Mouse (Mus musculus) myocyte (in vitro differentiated cells): ENCODE measurements around the gene Sash1.

Source experiments
- CEBPB ChIP-seq: IDR thresholded peaks from 2 replicates; pipeline ENCODE4 v1.6.1; 2011; ENCODE audit warnings: mild to moderate bottlenecking, moderate library complexity; ENCODE audit not compliant: poor library complexity, insufficient read depth, severe bottlenecking
- E2F4 ChIP-seq: IDR thresholded peaks from one replicate; pipeline ENCODE4 v1.6.1; 2011; ENCODE audit warnings: mild to moderate bottlenecking, control low read depth, moderate library complexity; ENCODE audit not compliant: insufficient read depth
- MAX ChIP-seq: IDR thresholded peaks from one replicate; pipeline ENCODE4 v1.6.1; 2011; ENCODE audit warnings: low read depth, mild to moderate bottlenecking, control low read depth
- MYOD1 ChIP-seq, 3 experiments: IDR thresholded peaks; one replicate each; pipeline ENCODE4 v1.6.1; 2011; ENCODE audit warnings: control low read depth in 2 of 3, low read depth in 2 of 3, mild to moderate bottlenecking in 2 of 3, moderate library complexity in 1 of 3; ENCODE audit not compliant: insufficient read length in 2 of 3, control insufficient read depth in 1 of 3
- MYOG ChIP-seq, 3 experiments: IDR thresholded peaks; one replicate each; pipeline ENCODE4 v1.6.1; 2011; ENCODE audit warnings: control low read depth in 2 of 3, low read depth in 2 of 3, mild to moderate bottlenecking in 2 of 3; ENCODE audit not compliant: insufficient read length in 2 of 3, control insufficient read depth in 1 of 3, insufficient read depth in 1 of 3
- POLR2A ChIP-seq: IDR thresholded peaks from one replicate; pipeline ENCODE4 v1.6.1; 2011; ENCODE audit warnings: low read depth, mild to moderate bottlenecking, control low read depth, moderate library complexity; ENCODE audit not compliant: insufficient read length
- POLR2AphosphoS2 ChIP-seq: IDR thresholded peaks from one replicate; pipeline ENCODE4 v1.6.1; 2011; ENCODE audit warnings: low read depth, control low read depth; ENCODE audit not compliant: insufficient read length
- TCF12 ChIP-seq: IDR thresholded peaks from one replicate; pipeline ENCODE4 v1.6.1; 2011; ENCODE audit warnings: mild to moderate bottlenecking, control low read depth; ENCODE audit not compliant: poor library complexity, insufficient read depth, severe bottlenecking
- USF1 ChIP-seq: IDR thresholded peaks from one replicate; pipeline ENCODE4 v1.6.1; 2011; ENCODE audit warnings: low read depth, mild to moderate bottlenecking, control low read depth, moderate library complexity

DNA sequence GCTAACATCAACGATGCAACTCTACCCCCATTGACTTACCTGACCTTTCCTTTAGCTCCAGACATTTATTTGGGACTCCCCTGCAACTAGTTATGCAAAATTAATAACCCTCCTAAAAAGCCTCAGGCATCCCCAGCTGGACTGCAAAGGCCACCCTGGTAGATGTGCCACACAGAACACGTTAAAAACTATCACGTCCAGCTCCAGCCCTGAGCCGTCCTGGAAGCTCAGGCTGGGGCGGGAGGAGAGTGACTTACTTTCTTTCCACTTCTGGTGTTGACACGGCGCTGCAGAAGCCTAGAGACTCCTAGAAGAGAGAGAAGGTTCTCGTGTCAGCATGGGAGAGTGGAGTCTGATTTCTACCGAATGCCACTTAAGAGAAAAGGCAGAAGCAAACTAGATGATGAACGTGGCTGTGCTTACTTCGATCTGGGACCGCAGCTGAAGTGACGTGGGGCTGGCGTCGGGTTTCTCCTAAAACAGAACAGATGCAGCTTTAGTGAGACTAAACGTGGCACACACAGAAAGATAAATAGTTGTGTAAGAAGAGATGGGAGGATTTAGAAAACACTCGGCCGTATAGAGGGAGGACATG is 71.8 kb downstream of the Sash1 start:
- TF ChIP-seq POLR2A (no peak), MYOD1 (IDR thresholded peaks at IDR 0.05; ENCODE audit: control insufficient read depth in 1 of 3, insufficient read length in 2 of 3, low read depth in 2 of 3) (no peak), MYOG (IDR thresholded peaks at IDR 0.05; ENCODE audit: control insufficient read depth in 1 of 3, insufficient read depth in 1 of 3, insufficient read length in 2 of 3, low read depth in 2 of 3) (no peak), USF1 (no peak), MAX (no peak), POLR2AphosphoS2 (no peak), E2F4 (no peak), TCF12 (no peak), CEBPB (no peak)
